Mouse (Mus musculus): ENCODE measurements around the gene Parva. TPM values are rescaled to one million over a fixed set of nuclear protein-coding genes. Genes with fewer than 3 reads are reported as not detected.

Parva gene
- total RNA-seq, 2 experiments from 2014 or later, result 0.84 TPM; not detected in 1

Other genes with a start within 250 kb of the Parva start
- gene Mical2, start 201.6 kb upstream of the Parva start, total RNA-seq (2015; ENCODE audit: low replicate concordance), result not detected in 2 replicates
- not detected in 2 replicates for gene Mical2, start 201.6 kb upstream of the Parva start, total RNA-seq (2017; ENCODE audit: low replicate concordance)

All from erythroid progenitor cell, adult 5-6 weeks (primary cell).